Mouse (Mus musculus) olfactory bulb, adult 2 months (tissue): Measurements from ENCODE around the gene Tmem170. TPM values are rescaled to one million over a fixed set of nuclear protein-coding genes. Genes with fewer than 3 reads are reported as not detected.

ENCODE experiments used
- H3K27ac ChIP-seq: fragments of 200-500 bp; 2 replicates; pipeline ENCODE4 v1.5.1; 2012; ENCODE audit warnings: low read depth, low read length; ENCODE audit not compliant: insufficient read depth
- H3K4me1 ChIP-seq: fragments of 200-500 bp; 2 replicates; pipeline ENCODE4 v1.6.1; 2012; ENCODE audit warnings: low read length; ENCODE audit not compliant: control insufficient read depth, insufficient read depth
- H3K4me3 ChIP-seq: fragments of 200-500 bp; 2 replicates; pipeline ENCODE4 v1.5.1; 2012; ENCODE audit warnings: mild to moderate bottlenecking, low read depth, low read length, moderate library complexity; ENCODE audit not compliant: insufficient read depth
- CTCF ChIP-seq: fragments of 200-500 bp; IDR thresholded peaks from 2 replicates; pipeline ENCODE4 v1.5.1; 2012; ENCODE audit warnings: low read depth, mild to moderate bottlenecking, low read length, moderate library complexity; ENCODE audit not compliant: insufficient read depth
- POLR2A ChIP-seq: fragments of 200-500 bp; IDR thresholded peaks from 2 replicates; pipeline ENCODE4 v1.6.1; 2012; ENCODE audit warnings: mild to moderate bottlenecking, low read depth, low read length, moderate library complexity; ENCODE audit not compliant: insufficient read depth
- WGBS: fragments of 180-500 bp; shearing (Covaris S2); methylation state at CpG from one replicate; pipeline ENCODE4 v1.1.7; 2018; 5-methylcytosine and 5-hydroxymethylcytosine counted together
- polyA plus RNA-seq: library from polyadenylated mRNA; stranded (reverse); fragments of >200 nt; gene quantifications from 2 replicates; pipeline ENCODE4 v1.2.4, GENCODE M21; 2012; ENCODE audit warnings: low replicate concordance; ENCODE audit not compliant: missing spikeins, insufficient read depth, insufficient read length

Gene Tmem170
- polyA plus RNA-seq, 1 experiment = not detected

GRCm38 (mm10) chr8:111825219-111825618 is 51.3 kb downstream of the Tmem170 start:
- TF ChIP-seq CTCF (0 out of 2 replicates have a peak, but pooled peaks have one; percentile 21), POLR2A (no peak)
- Histone ChIP-seq H3K27ac (no peak overlapping the region), H3K4me3 (no peak overlapping the region), H3K4me1 (no peaks in the 10 kb centered on the region)
- WGBS = 66% methylated on average over 6 of the region's 6 CpGs

- Histone ChIP-seq H3K4me3 (no peak overlapping the region), H3K27ac (no peak overlapping the region)
- WGBS = 95% methylated on average over 5 of the region's 5 CpGs
Observed at GRCm38 (mm10) chr8:111824334-111824733, 52.2 kb downstream of the Tmem170 start.

GRCm38 (mm10) chr8:111821199-111821598 is 55.4 kb downstream of the Tmem170 start:
- Histone ChIP-seq H3K4me1 (no peaks in the 10 kb centered on the region), H3K27ac (no peak overlapping the region), H3K4me3 (no peak overlapping the region)
- WGBS = 90% methylated on average over 10 of the region's 10 CpGs
- no peak for TF ChIP-seq POLR2A
- TF ChIP-seq CTCF = no peak

More at GRCm38 (mm10) chr8:111824334-111824733, 52.2 kb downstream of the Tmem170 start:
- TF ChIP-seq POLR2A (no peak), CTCF (no peak)
- no peaks in the 10 kb centered on the region for H3K4me1 ChIP-seq

GRCm38 (mm10) chr8:111820691-111821090 is 55.9 kb downstream of the Tmem170 start:
- TF ChIP-seq CTCF = no peak
- TF ChIP-seq POLR2A = no peak
- no peak overlapping the region for H3K27ac ChIP-seq
- no peaks in the 10 kb centered on the region for H3K4me1 ChIP-seq
- 96% methylated on average over 4 of the region's 4 CpGs for WGBS
- no peak overlapping the region for H3K4me3 ChIP-seq

GRCm38 (mm10) chr8:111820018-111820417 is 56.5 kb downstream of the Tmem170 start:
- no peaks in the 10 kb centered on the region for H3K4me1 ChIP-seq
- 84% methylated on average over 12 of the region's 12 CpGs for WGBS
- H3K4me3 ChIP-seq = no peak overlapping the region
- H3K27ac ChIP-seq = no peak overlapping the region
- no peak for TF ChIP-seq CTCF

GRCm38 (mm10) chr8:111818556-111818955 is 58.0 kb downstream of the Tmem170 start:
- no peaks in the 10 kb centered on the region for H3K4me1 ChIP-seq
- TF ChIP-seq POLR2A (no peak), CTCF (no peak)
- H3K27ac ChIP-seq = no peak overlapping the region
- 95% methylated on average over 3 of the region's 3 CpGs for WGBS
- H3K4me3 ChIP-seq = no peak overlapping the region

- H3K27ac ChIP-seq = no peak overlapping the region
- no peak for TF ChIP-seq POLR2A
- no peak for TF ChIP-seq CTCF
- H3K4me3 ChIP-seq = no peak overlapping the region
- H3K4me1 ChIP-seq = no peaks in the 10 kb centered on the region
- 97% methylated on average over 4 of the region's 4 CpGs for WGBS
Observed at GRCm38 (mm10) chr8:111815078-111815477, 61.5 kb downstream of the Tmem170 start.

GRCm38 (mm10) chr8:111813818-111814217 is 62.7 kb downstream of the Tmem170 start:
- TF ChIP-seq CTCF (no peak), POLR2A (no peak)
- WGBS = 96% methylated on average over 9 of the region's 9 CpGs
- no peaks in the 10 kb centered on the region for H3K4me1 ChIP-seq

More at GRCm38 (mm10) chr8:111813818-111814217, 62.7 kb downstream of the Tmem170 start:
- H3K27ac ChIP-seq = no peak overlapping the region
- H3K4me3 ChIP-seq = no peak overlapping the region

Other genes with a start within 250 kb of the Tmem170 start
- gene Ldhd, start 246.4 kb downstream of the Tmem170 start, polyA plus RNA-seq = not detected in 2 replicates
- gene Zfp1, start 233.3 kb downstream of the Tmem170 start, polyA plus RNA-seq = not detected in 2 replicates
- gene Ctrb1, start 185.7 kb downstream of the Tmem170 start, polyA plus RNA-seq = not detected in 2 replicates
- gene Bcar1, start 132.9 kb downstream of the Tmem170 start, polyA plus RNA-seq = not detected in 2 replicates
- gene Cfdp1, start 22.5 kb downstream of the Tmem170 start, polyA plus RNA-seq = not detected in 2 replicates
- not detected in 2 replicates for gene Chst5, start 33.7 kb upstream of the Tmem170 start, polyA plus RNA-seq
- gene Tmem231, start 57.1 kb upstream of the Tmem170 start, polyA plus RNA-seq = not detected in 2 replicates
- gene Gabarapl2, start 64.0 kb upstream of the Tmem170 start, polyA plus RNA-seq = not detected in 2 replicates
- 148 TPM in 1 of 2 replicates, not detected in the other for gene Adat1, start 115.6 kb upstream of the Tmem170 start, polyA plus RNA-seq
- gene Kars, start 134.6 kb upstream of the Tmem170 start, polyA plus RNA-seq = not detected in 2 replicates
- gene Terf2ip, start 134.6 kb upstream of the Tmem170 start, polyA plus RNA-seq = not detected in 2 replicates
- gene Gm6793, start 138.3 kb upstream of the Tmem170 start, polyA plus RNA-seq = not detected in 2 replicates